Mouse (Mus musculus) erythroid progenitor cell, adult 5-6 weeks (primary cell): ENCODE results near the gene Lrrtm4. TPM values are rescaled to one million over a fixed set of nuclear protein-coding genes. Genes with fewer than 3 reads are reported as not detected.

ENCODE experiments used
- ATAC-seq: replicated peaks from 2 replicates; pipeline ENCODE4 v1.8.0; 2016; ENCODE audit warnings: moderate number of reproducible peaks, mild to moderate bottlenecking, moderate TSS enrichment, inconsistent platforms; ENCODE audit not compliant: poor library complexity, low FRiP score, severe bottlenecking
- total RNA-seq, 2 experiments: library from RNA; stranded (forward) in 1 of 2; stranded (reverse) in 1 of 2; fragments of 150-400 nt in 1 of 2; fragments of 186-747, 209-891 nt in 1 of 2; gene quantifications; 2 replicates each; pipeline versions ENCODE4 v1.2.3 to v1.2.4; 2015 to 2017; ENCODE audit warnings: low replicate concordance in 2 of 2

Gene Lrrtm4
- total RNA-seq, 2 experiments from 2014 or later = not detected

GRCm38 (mm10) chr6:80301871-80302270, 283.2 kb downstream of the Lrrtm4 start:
- no peak for ATAC-seq

- no peak for ATAC-seq
These were observed 284.9 kb downstream of the Lrrtm4 start for GRCm38 (mm10) chr6:80303568-80303967.

GRCm38 (mm10) chr6:80328391-80328790, 309.7 kb downstream of the Lrrtm4 start:
- ATAC-seq = no peak

DNA sequence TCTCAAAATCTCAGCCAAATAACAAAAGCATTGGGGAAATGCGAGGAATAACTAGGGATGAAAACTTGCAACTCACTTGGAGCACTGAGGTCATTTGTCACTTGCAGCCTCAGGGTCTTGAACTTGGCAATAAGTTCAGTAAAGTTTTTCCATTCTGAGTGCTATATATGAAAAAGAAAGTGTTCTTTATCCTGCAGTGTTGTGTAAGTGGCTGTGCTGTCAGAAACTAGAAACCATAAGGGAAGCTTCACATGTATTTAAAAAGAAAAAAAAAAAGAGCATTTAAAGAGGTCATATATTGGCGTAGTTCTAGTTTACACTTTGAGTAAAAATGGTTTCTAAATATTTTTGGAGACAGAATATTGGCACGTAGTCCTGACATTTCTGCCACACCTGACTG, 313.1 kb downstream of the Lrrtm4 start:
- ATAC-seq = no peak

- no peak for ATAC-seq
These were observed 333.6 kb downstream of the Lrrtm4 start for GRCm38 (mm10) chr6:80352307-80352706.

GRCm38 (mm10) chr6:80357092-80357491, 338.4 kb downstream of the Lrrtm4 start:
- no peak for ATAC-seq

- ATAC-seq = no peak
These were observed 344.9 kb downstream of the Lrrtm4 start for GRCm38 (mm10) chr6:80363593-80363992.

GRCm38 (mm10) chr6:80366532-80366931, 347.9 kb downstream of the Lrrtm4 start:
- no peak for ATAC-seq

DNA sequence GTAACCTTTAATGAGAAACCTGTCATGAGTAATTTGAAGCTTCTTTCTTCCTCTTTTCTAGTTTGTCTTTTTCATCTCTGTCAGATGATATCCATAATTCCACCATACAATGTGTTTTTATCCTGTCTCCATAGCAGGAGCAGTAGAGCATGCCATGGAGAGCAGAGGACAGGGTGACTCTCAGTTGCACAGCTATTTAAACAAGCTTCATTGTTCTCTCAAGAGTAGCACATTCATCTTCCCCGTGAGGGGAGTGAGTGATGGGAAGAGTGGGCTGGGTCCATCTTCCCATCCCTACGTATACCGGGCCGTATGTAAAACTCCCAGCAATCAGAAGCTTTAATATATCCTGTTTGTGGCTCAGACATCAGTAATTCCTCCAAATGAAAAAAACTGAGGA, 370.9 kb downstream of the Lrrtm4 start:
- ATAC-seq = no peak

DNA sequence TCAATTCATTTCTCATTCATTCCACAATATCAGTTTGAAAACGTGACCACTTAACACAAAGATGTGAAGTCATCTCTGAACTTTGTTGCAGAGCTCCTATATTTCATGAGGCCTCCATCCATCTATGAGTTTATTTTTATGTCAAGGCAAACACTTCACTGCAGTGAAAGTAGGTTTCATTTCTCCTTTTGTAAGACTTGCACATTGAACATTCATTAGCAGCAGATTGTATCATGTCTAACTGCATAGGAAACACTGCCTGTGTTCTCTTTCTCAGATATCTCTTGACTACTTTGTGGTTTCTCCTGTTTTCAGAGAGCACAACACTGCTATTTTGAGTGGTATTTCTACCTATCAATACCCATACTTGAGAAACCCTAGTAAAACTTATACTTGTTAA, 388.1 kb downstream of the Lrrtm4 start:
- ATAC-seq = no peak

DNA sequence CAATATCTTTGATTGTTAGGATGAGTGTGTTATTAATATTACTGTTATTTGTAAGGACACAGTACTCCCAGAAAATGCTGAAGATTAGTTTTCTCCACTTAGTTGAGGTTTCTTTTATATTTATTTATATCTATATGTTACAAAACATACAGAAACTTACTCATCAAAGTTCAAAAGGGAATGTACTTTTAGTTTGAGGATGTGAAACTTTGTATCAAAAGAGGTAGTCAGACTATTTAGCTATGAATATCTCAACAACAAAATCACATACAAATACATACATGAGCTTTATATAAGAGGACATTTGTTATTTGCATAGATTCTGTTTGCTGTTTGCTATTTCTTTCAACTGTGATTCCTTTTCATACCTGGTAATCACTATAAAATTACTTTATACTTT, 421.5 kb downstream of the Lrrtm4 start:
- no peak for ATAC-seq

DNA sequence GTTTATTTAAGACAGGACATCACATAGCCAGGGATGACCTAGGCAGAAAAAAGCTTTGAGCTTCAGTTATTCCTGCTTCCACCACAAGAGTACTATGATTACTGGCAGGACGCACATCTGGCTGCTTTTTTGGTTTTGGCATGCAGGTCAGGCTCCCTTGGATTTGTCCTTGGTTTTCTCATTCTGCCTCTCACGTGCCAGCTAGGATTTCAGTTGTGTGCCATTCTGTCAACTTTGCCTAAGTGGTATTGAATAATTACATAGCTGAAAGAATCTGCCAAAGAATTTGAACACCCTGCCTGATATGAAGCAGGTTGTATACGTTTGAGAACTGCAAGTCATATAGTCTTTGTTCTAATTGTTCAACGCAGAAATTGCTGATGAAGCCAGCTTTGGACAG, 451.9 kb downstream of the Lrrtm4 start:
- no peak for ATAC-seq

GRCm38 (mm10) chr6:80476153-80476552, 457.5 kb downstream of the Lrrtm4 start:
- no peak for ATAC-seq

DNA sequence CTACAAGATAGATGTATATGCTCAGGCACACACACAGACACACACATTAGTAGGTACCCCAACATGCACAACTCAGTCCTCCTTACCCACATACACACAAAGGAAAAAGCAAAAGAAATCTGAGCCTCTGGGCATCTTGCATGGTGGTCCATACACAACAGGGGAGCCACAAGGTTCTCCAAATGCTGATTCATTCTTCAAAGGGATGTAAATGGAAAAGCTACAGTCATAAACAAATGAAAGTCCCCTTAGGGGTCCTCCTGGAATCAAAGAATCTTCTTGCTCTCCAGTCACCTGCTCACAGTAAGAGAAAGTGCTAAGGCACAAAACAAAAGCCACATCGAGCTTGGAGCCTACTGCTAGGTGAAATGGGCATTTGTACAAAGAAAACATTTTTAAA, 526.3 kb downstream of the Lrrtm4 start:
- ATAC-seq = no peak

GRCm38 (mm10) chr6:80549907-80550306, 531.2 kb downstream of the Lrrtm4 start:
- ATAC-seq = no peak

DNA sequence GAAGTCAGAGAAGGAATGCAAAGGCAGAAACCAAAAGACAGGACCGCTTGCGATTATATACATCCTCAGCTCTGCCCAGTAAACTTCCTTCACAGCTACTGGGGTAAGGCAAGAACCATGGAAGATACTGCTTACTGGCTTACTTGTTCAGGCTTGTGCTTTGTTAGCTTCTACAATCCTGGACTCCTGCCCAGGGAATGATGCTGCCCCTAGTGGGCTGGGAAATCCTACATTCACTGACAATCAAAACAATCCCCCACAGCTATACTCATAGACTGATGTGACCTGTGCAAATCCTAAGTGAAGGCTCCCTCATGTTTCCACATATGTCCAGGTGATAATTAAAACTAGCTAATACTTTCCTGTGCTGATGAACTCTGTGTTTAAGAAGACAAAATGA, 534.7 kb downstream of the Lrrtm4 start:
- no peak for ATAC-seq

DNA sequence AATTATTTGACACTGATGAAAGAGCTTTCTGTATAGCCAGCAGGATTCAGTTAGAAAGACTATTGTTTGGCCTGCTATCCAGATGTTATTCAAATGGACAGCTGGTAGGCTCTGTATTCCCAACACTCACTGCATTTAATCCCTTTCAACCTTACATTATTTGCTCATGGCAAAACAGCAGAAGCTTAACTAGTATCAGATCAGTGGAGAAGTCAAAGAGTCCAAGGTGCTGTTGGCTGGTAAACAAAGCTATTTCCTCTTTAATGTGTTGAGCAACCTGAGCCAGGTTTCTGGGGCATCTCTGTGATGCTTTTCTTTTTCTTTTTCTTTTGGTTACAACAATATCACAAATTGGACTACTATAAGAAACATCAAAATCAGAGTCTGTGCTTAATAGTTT, 536.3 kb downstream of the Lrrtm4 start:
- no peak for ATAC-seq

DNA sequence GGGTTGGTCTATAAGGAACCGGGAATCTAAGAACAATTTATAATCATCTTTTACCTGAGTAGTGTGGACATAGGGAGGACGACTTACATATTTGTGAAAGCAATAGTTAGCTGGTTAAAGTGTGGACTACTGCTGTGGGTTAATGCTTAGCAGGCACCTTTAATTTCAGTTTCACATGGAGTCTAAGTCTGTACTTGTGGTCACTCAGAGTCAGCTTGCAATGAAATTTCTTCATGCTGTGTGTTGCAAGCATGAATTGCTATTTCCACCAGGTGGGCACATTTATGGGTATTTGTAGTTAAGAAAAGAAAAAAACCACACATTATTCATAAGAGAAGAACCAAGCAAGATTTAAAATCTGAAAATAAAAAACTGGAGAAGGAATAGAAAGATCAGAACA, 558.5 kb downstream of the Lrrtm4 start:
- ATAC-seq = no peak

DNA sequence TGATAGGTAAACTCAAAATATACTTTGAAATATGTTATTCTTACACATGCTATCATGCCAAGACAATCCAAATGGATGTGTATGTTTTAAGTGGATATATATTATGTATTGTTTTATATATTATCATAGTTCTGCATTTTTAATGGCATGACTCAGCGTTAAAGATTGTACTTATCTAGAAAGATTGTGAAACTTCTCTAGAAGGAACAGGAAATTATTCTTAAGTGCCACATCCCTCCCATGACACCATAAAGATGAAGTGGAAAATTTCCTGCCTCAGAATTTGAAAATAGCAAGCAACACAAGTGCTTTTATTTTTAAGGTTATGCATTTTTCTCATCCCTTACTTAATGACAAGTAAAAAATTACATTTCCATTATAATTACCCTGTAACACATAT, 563.5 kb downstream of the Lrrtm4 start:
- ATAC-seq = no peak

GRCm38 (mm10) chr6:80589776-80590175, 571.1 kb downstream of the Lrrtm4 start:
- no peak for ATAC-seq

- ATAC-seq = no peak
These were observed 600.8 kb downstream of the Lrrtm4 start for GRCm38 (mm10) chr6:80619508-80619907.

- ATAC-seq = no peak
These were observed 604.1 kb downstream of the Lrrtm4 start for GRCm38 (mm10) chr6:80622676-80623334.
